In the genomic region with DNA sequence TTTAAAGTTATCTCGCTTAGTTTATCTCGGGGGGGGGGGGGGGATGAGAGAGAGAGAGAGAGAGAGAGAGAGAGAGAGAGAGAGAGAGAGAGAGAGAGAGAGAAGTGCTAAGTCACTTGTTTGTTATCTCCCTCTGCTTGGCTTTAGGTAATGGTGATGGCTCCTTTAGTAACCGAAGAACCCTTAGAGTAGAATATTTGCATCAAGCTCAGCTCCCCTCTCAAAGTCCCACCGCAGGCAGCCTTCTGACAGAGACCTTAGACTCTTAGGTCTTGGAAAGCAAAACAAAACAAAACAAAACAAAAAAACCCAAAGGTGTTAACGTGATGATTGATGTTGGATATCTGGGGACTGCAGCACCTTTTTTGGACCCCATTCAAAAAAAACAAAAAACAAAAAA, we compare ENCODE assay signal across 10 mouse cellular contexts. TPM values are rescaled to one million over a fixed set of nuclear protein-coding genes. Genes with fewer than 3 reads are reported as not detected.
DNase-seq lines count a peak whose midpoint lies in the region; ATAC-seq and TF ChIP-seq lines count a peak whose summit lies in the region.
"Had no signal": no experiment of that assay in that cellular context is flagged by ENCODE, and none has a peak within 500 bp of the region (broad histone marks: within the 10 kb centered on the region; RNA-seq: fewer than 3 reads in every experiment).

No protein-coding gene starts in this region.

- no peak for TF ChIP-seq CTCF in gastrocnemius, adult 2 months (IDR thresholded peaks at IDR 0.05)

- H3K9ac ChIP-seq in neural tube, embryonic 11.5 days (ENCODE audit: low read length), result no peak overlapping the region
- H3K9ac ChIP-seq in liver, embryonic 13.5 days, result no peak overlapping the region

- H3K9me3 ChIP-seq in neural tube, embryonic 11.5 days (ENCODE audit: control insufficient read depth, low read length), result no peaks in the 10 kb centered on the region
- no peaks in the 10 kb centered on the region for H3K9me3 ChIP-seq in liver, embryonic 13.5 days (replicated peaks)
- H3K9me3 ChIP-seq: megakaryocyte, embryonic 14.5 days had no signal

- H3K27me3 ChIP-seq in neural tube, embryonic 11.5 days (ENCODE audit: control insufficient read depth, insufficient read depth, low read length), result no peaks in the 10 kb centered on the region
- H3K27me3 ChIP-seq in liver, embryonic 13.5 days, result no peaks in the 10 kb centered on the region

- peak overlapping the region; percentile 79 for H3K4me3 ChIP-seq in gastrocnemius, adult 2 months
- no peak overlapping the region for H3K4me3 ChIP-seq in neural tube, embryonic 11.5 days (ENCODE audit: low read depth, low read length)
- H3K4me3 ChIP-seq in liver, embryonic 13.5 days (replicated peaks), result peak overlapping the region; percentile 41; the same call in 1 of the 2 replicates

- WGBS in neural tube, embryonic 11.5 days, result 36% methylated on average over 5 of the region's 5 CpGs
- 26% methylated on average over 5 of the region's 5 CpGs for WGBS in liver, embryonic 13.5 days (ENCODE audit: insufficient replicate concordance)

- intact Hi-C loops in gastrocnemius, adult 2 months (cut with DNase I), result loop anchor here (5.0 to 10.0 kb wide), 3 partner anchors 53 to 93 kb away; no protein-coding TSS in a partner anchor

- H3K27ac ChIP-seq in gastrocnemius, adult 2 months, result peak overlapping the region; percentile 93
- H3K27ac ChIP-seq in neural tube, embryonic 11.5 days (ENCODE audit: low read depth, low read length), result no peak overlapping the region
- H3K27ac ChIP-seq in liver, embryonic 13.5 days, result no peak overlapping the region

- H3K4me2 ChIP-seq in neural tube, embryonic 11.5 days (ENCODE audit: low read depth), result peak overlapping the region; percentile 37
- H3K4me2 ChIP-seq in liver, embryonic 13.5 days, result peak overlapping the region; percentile 40

- no peak for DNase-seq in gastrocnemius, adult 2 months
- DNase-seq in gastrocnemius, adult 8-10 months (ENCODE audit: low spot score in 2 of 2), result no peak
- DNase-seq in neural tube, embryonic 11.5 days (ENCODE audit: low spot score), result no peak
- DNase-seq in neural tube, embryonic 10.5 days (ENCODE audit: extremely low spot score, low spot score), result no peak
- DNase-seq in liver, embryonic 13.5 days, result no peak
- no peak for DNase-seq in thymus, postnatal 36 days
- no peak for DNase-seq in urinary bladder, postnatal 10 days (ENCODE audit: low spot score)

- H3K4me1 ChIP-seq in neural tube, embryonic 11.5 days (ENCODE audit: control insufficient read depth, insufficient read depth, low read length), result no peaks in the 10 kb centered on the region
- H3K4me1 ChIP-seq in liver, embryonic 13.5 days (replicated peaks), result no peaks in the 10 kb centered on the region

- no peaks in the 10 kb centered on the region for H3K36me3 ChIP-seq in neural tube, embryonic 11.5 days (ENCODE audit: control insufficient read depth, insufficient read depth, low read length)
- no peaks in the 10 kb centered on the region for H3K36me3 ChIP-seq in liver, embryonic 13.5 days

- no peak for ATAC-seq in neural tube, embryonic 11.5 days (ENCODE audit: insufficient read depth, low FRiP score, low TSS enrichment)
- ATAC-seq in liver, embryonic 13.5 days (ENCODE audit: low read depth), result no peak
- no peak for ATAC-seq in CD4-positive, CD25-positive, alpha-beta regulatory T cell, adult 4 months

RNA-seq across cellular contexts. Expression of gene Palmd, which starts 0.2 kb away (rescaled TPM):
- 10 to 100 TPM; 25.3 to 37.5 TPM for total RNA-seq in gastrocnemius, adult 2 months (2021)
- 10 to 100 TPM; 15.3 to 24.1 (median 20.2) TPM for total RNA-seq in gastrocnemius, adult 8-10 months (2022)
- polyA plus RNA-seq in neural tube, embryonic 11.5 days (2014; fragmentation: Nextera tagmentation; extraction: Ambion mirVana), result 8.3 and 9.6 TPM in 2 replicates
- 3.2 and 5.6 TPM in 2 replicates for polyA plus RNA-seq in liver, embryonic 13.5 days (2015; fragmentation: Nextera tagmentation; extraction: Ambion mirVana)
- under 1 TPM in 1 of 2 experiments, not detected in 1; 0.12 TPM for polyA plus RNA-seq in CD4-positive, CD25-positive, alpha-beta regulatory T cell, adult 4 months (2017; shearing (Covaris generic))

RNA-seq across cellular contexts. Expression of gene 4930455H04Rik, which starts 0.9 kb away (rescaled TPM):
- total RNA-seq in gastrocnemius, adult 2 months (2021), result under 1 TPM in 1 of 2 experiments, not detected in 1; 0.18 TPM
- total RNA-seq in gastrocnemius, adult 8-10 months (2022), result under 1 TPM in 1 of 4 experiments, not detected in 3; 0.31 TPM
- polyA plus RNA-seq in neural tube, embryonic 11.5 days (2014; fragmentation: Nextera tagmentation; extraction: Ambion mirVana), result not detected in 2 replicates
- not detected in 2 replicates for polyA plus RNA-seq in liver, embryonic 13.5 days (2015; fragmentation: Nextera tagmentation; extraction: Ambion mirVana)
- polyA plus RNA-seq in CD4-positive, CD25-positive, alpha-beta regulatory T cell, adult 4 months (2017; shearing (Covaris generic)), result not detected
- total RNA-seq: adrenal gland, adult 8-10 months had no signal
